22 mouse cellular contexts compared by ENCODE assay signal in genomic region chr4:142165363-142165762, GRCm38 (mm10).
DNase-seq lines count a peak whose midpoint lies in the region; TF ChIP-seq lines count a peak whose summit lies in the region.
"Had no signal": no experiment of that assay in that cellular context is flagged by ENCODE, and none has a peak within 500 bp of the region (broad histone marks: within the 10 kb centered on the region; RNA-seq: fewer than 3 reads in every experiment).

No protein-coding gene starts in this region.

- no peak for TF ChIP-seq CTCF in layer of hippocampus, adult 2 months (conservative IDR thresholded peaks at IDR 0.05)
- no peak for TF ChIP-seq CTCF in E14TG2a.4 (conservative IDR thresholded peaks at IDR 0.05; ENCODE audit: low read length)

- peak overlapping the region; percentile 79 for H3K27ac ChIP-seq in layer of hippocampus, adult 2 months
- H3K27ac ChIP-seq: forebrain, embryonic 15.5 days; limb, embryonic 13.5 days; liver, embryonic 13.5 days; macrophage had no signal

- H3K27me3 ChIP-seq in E14TG2a.4 (ENCODE audit: insufficient read depth, low read length), result no peaks in the 10 kb centered on the region
- H3K27me3 ChIP-seq: forebrain, embryonic 15.5 days; kidney, embryonic 15.5 days; limb, embryonic 13.5 days; liver, embryonic 13.5 days had no signal

- H3K4me1 ChIP-seq in E14TG2a.4 (replicated peaks; ENCODE audit: low read depth, low read length), result peaks cover 92% of the 10 kb centered on the region

- DNase-seq in adrenal gland, adult 2 months, result peak; percentile 69
- no peak for DNase-seq in adrenal gland, adult 18-20 months (ENCODE audit: low spot score in 2 of 2)
- no peak for DNase-seq in layer of hippocampus, adult 2 months (ENCODE audit: low spot score in 2 of 2)
- no peak for DNase-seq in layer of hippocampus, adult 9-10 months (ENCODE audit: low spot score)
- peak; percentile 37 for DNase-seq in adrenal gland, postnatal 25 days
- no peak for DNase-seq in thymus, postnatal 36 days
- no peak for DNase-seq in cerebellum, adult 9-10 months
- DNase-seq: cerebellum, adult 9-11 months; gastrocnemius, postnatal 14 days; kidney, postnatal 36 days; layer of hippocampus, adult 9-11 months; liver, embryonic 13.5 days; lung, adult 2 months; right cerebral cortex, postnatal 25 days; spleen, adult 18-20 months; thymus, postnatal 25 days had no signal

- peaks cover 20% of the 10 kb centered on the region for H3K36me3 ChIP-seq in E14TG2a.4 (ENCODE audit: insufficient read depth, low read length)
- H3K36me3 ChIP-seq: forebrain, embryonic 15.5 days; liver, embryonic 13.5 days had no signal

- no peak overlapping the region for H3K4me3 ChIP-seq in layer of hippocampus, adult 2 months
- H3K4me3 ChIP-seq in E14TG2a.4 (replicated peaks; ENCODE audit: low read length), result 0 out of 2 replicates have a peak overlapping the region, but pooled peaks have one; percentile 32
- H3K4me3 ChIP-seq: forebrain, embryonic 15.5 days; kidney, embryonic 15.5 days; limb, embryonic 13.5 days; liver, embryonic 13.5 days; myocyte had no signal

- H3K9me3 ChIP-seq in E14TG2a.4 (ENCODE audit: low read length), result no peaks in the 10 kb centered on the region
- H3K9me3 ChIP-seq: forebrain, embryonic 15.5 days; kidney, embryonic 15.5 days had no signal

Comparison
In these comparisons a context has a peak if more than half of its experiments do, and no peak if none do; other contexts are left out.
1. DNase-seq: peak in adrenal gland, adult 2 months (single experiment) and adrenal gland, postnatal 25 days (single experiment); none in adrenal gland, adult 18-20 months (0 of 2), layer of hippocampus, adult 2 months (0 of 2), layer of hippocampus, adult 9-10 months (single experiment), thymus, postnatal 36 days (0 of 2) and cerebellum, adult 9-10 months (single experiment).